Mouse (Mus musculus): ENCODE results near the gene Khsrp. TPM values are rescaled to one million over a fixed set of nuclear protein-coding genes. Genes with fewer than 3 reads are reported as not detected.

The Khsrp gene
- polyA plus RNA-seq, 1 experiment from 2014 or later = 25.8 TPM

- Histone ChIP-seq H3K9me3 (replicated peaks) (no peaks in the 10 kb centered on the region), H3K4me1 (peaks cover 2% of the 10 kb centered on the region; the same call in 1 of the 2 replicates), H3K4me2 (no peak overlapping the region), H3K4me3 (replicated peaks) (no peak overlapping the region), H3K9ac (replicated peaks) (no peak overlapping the region), H3K27me3 (replicated peaks) (no peaks in the 10 kb centered on the region), H3K27ac (replicated peaks) (no peak overlapping the region), H3K36me3 (no peaks in the 10 kb centered on the region)
- no peak for ATAC-seq (ENCODE audit: low FRiP score)
- 83% methylated on average over 9 of the region's 9 CpGs for WGBS
Measured at GRCm38 (mm10) chr17:56984886-56985285, 46.4 kb downstream of the Khsrp start.

GRCm38 (mm10) chr17:56982013-56982412 is 49.3 kb downstream of the Khsrp start, which contains the start of gene Acer1:
TSS of gene Acer1 (minus strand) at chr17:56982126.
- H3K9ac ChIP-seq (replicated peaks) = no peak within 1 kb of the TSS
- H3K36me3 ChIP-seq = no peaks in the 10 kb centered on the region
- WGBS = 87% methylated on average over 5 of the region's 5 CpGs
- H3K4me3 ChIP-seq (replicated peaks) = no peak within 1 kb of the TSS
- H3K27ac ChIP-seq (replicated peaks) = no peak within 1 kb of the TSS
- no peak for ATAC-seq (ENCODE audit: low FRiP score)
- H3K4me1 ChIP-seq = no peaks in the 10 kb centered on the region
- H3K27me3 ChIP-seq (replicated peaks) = no peaks in the 10 kb centered on the region
- no peak within 1 kb of the TSS for H3K4me2 ChIP-seq
- no peaks in the 10 kb centered on the region for H3K9me3 ChIP-seq (replicated peaks)

- Histone ChIP-seq H3K4me2 (no peak overlapping the region), H3K4me1 (no peaks in the 10 kb centered on the region), H3K36me3 (no peaks in the 10 kb centered on the region), H3K4me3 (replicated peaks) (no peak overlapping the region), H3K9me3 (replicated peaks) (no peaks in the 10 kb centered on the region), H3K27ac (replicated peaks) (no peak overlapping the region), H3K27me3 (replicated peaks) (no peaks in the 10 kb centered on the region), H3K9ac (replicated peaks) (no peak overlapping the region)
- WGBS = 78% methylated on average over 7 of the region's 7 CpGs
- ATAC-seq (ENCODE audit: low FRiP score) = no peak
Measured at GRCm38 (mm10) chr17:56981049-56981448, 50.3 kb downstream of the Khsrp start.

DNA sequence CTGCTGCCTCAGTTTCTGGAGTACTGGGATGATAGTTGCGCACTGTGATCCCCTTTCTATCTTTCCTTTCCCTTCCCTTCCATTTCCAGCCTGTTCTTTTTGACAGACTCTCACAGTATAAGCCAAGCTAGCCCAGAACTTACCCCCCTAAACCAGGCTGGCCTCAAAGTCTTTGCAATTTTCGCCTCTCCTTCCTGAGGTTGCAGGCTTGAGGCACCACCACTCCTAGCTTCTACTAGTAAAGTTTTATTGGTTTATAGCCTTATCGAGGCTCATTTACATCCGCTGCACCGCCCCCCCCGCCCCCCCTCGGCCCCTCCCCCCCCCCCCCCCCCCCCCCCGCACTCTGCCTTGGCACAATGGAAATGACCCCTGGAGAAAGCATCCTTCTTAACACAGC is 51.8 kb downstream of the Khsrp start:
- Histone ChIP-seq H3K27me3 (replicated peaks) (no peaks in the 10 kb centered on the region), H3K36me3 (no peaks in the 10 kb centered on the region), H3K27ac (replicated peaks) (no peak overlapping the region), H3K9me3 (replicated peaks) (no peaks in the 10 kb centered on the region), H3K4me2 (no peak overlapping the region), H3K4me1 (no peaks in the 10 kb centered on the region), H3K9ac (replicated peaks) (no peak overlapping the region), H3K4me3 (replicated peaks) (no peak overlapping the region)
- 10% methylated on average over 7 of the region's 8 CpGs for WGBS
- no peak for ATAC-seq (ENCODE audit: low FRiP score)

DNA sequence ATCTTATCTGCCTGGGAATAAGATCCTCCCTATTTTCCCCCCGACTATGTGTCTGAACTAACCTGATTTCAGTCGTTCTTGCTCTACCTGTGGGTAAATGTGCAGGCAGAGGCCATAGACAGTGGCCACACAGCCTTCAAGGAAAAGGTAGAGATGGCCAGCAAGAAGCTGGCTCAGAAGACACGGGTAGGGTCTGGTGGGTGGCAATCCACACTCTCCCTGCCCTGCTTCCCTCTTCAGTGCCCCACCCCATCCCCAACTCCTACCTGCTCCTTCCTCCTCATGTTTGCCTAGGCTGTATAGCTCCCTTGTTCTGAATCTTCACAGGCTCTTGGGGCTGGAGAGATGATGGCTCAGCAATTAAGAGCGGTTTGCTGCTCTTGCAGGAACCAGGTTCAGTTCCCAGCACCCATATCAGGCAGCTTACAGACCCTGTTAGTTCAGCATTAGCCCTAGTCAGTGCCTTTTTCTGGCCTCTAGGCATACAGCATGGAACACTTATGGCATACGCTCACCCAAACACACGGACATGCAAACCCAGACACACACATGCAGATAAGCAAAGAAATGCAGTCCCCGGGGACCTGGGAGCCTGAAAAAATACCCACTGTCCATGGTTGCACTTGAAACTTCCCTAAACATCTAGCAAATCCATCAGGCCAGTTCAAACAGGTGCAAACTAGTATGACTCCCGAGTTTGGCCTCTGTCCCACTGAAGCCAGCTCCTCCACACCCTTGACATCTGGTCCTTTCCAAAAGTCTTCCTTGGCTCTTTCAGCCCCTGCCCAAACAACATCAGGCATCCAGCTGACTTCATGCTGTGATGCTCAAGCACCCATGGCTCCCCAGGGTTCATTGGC is 54.6 kb downstream of the Khsrp start:
- Histone ChIP-seq H3K27ac (replicated peaks) (no peak overlapping the region), H3K9me3 (replicated peaks) (no peaks in the 10 kb centered on the region), H3K36me3 (no peaks in the 10 kb centered on the region), H3K4me2 (no peak overlapping the region), H3K27me3 (replicated peaks) (no peaks in the 10 kb centered on the region), H3K9ac (replicated peaks) (no peak overlapping the region), H3K4me1 (no peaks in the 10 kb centered on the region), H3K4me3 (replicated peaks) (no peak overlapping the region)
- WGBS = 85% methylated on average over 8 of the region's 8 CpGs
- no peak for ATAC-seq (ENCODE audit: low FRiP score)

DNA sequence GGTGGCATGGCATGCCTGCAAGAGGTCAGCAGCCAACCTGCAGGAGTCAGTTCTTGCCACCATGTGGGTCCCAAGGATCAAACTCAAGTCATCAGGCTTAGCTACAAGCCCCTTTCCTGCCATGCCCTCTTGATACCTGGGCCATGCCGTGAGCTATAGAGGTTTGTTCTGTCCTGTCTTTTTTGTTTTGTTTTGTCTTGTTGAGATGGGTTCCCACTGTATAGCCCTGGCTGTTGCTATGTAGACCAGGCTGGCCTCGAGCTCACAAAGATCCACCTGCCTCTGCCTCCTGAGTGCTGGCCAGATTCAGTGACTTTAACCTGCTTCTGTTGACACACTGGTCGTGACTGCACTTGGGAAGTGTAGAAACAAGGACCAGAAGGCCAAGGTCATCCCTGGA is 55.9 kb downstream of the Khsrp start:
- 84% methylated on average over 3 of the region's 3 CpGs for WGBS
- Histone ChIP-seq H3K9ac (replicated peaks) (no peak overlapping the region), H3K9me3 (replicated peaks) (no peaks in the 10 kb centered on the region), H3K4me2 (no peak overlapping the region), H3K27ac (replicated peaks) (no peak overlapping the region), H3K27me3 (replicated peaks) (no peaks in the 10 kb centered on the region), H3K4me3 (replicated peaks) (no peak overlapping the region), H3K4me1 (no peaks in the 10 kb centered on the region), H3K36me3 (no peaks in the 10 kb centered on the region)
- no peak for ATAC-seq (ENCODE audit: low FRiP score)

DNA sequence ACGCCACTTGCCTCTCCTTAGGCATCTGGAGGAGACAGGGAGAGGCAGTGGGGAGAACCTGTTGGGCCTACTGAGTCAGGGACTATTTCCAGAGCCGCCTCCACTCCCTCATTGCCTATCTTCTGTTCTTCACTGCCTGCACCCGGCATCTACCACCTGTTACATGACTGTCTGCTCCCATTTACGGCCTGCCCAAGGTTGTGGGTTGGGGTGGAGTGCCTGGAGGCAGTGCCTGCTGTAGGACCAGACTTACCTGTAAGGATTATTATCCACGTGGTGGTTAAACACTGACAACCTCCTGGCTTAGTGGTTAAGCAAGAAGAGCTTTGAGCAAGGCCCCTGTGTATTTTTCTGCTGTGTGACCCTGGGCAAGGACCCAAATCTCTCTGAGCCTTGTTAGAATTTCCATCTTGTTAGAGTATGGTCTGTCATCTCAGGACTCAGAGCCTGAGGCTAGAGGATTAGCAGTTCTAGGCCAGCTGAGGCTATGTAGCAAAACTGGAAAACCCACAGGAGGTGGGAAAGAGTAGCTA is 56.5 kb downstream of the Khsrp start:
- no peaks in the 10 kb centered on the region for H3K4me1 ChIP-seq
- no peaks in the 10 kb centered on the region for H3K9me3 ChIP-seq (replicated peaks)
- no peaks in the 10 kb centered on the region for H3K27me3 ChIP-seq (replicated peaks)
- no peak overlapping the region for H3K9ac ChIP-seq (replicated peaks)
- WGBS = 82% methylated on average over 5 of the region's 5 CpGs
- H3K4me3 ChIP-seq (replicated peaks) = no peak overlapping the region
- H3K27ac ChIP-seq (replicated peaks) = no peak overlapping the region
- no peak for ATAC-seq (ENCODE audit: low FRiP score)
- H3K4me2 ChIP-seq = no peak overlapping the region
- H3K36me3 ChIP-seq = no peaks in the 10 kb centered on the region

- H3K27ac ChIP-seq (replicated peaks) = no peak overlapping the region
- no peak for ATAC-seq (ENCODE audit: low FRiP score)
- H3K9ac ChIP-seq (replicated peaks) = no peak overlapping the region
- 61% methylated on average over 13 of the region's 14 CpGs for WGBS
- H3K4me1 ChIP-seq = no peaks in the 10 kb centered on the region
- no peaks in the 10 kb centered on the region for H3K9me3 ChIP-seq (replicated peaks)
- no peaks in the 10 kb centered on the region for H3K36me3 ChIP-seq
- H3K4me2 ChIP-seq = no peak overlapping the region
- no peak overlapping the region for H3K4me3 ChIP-seq (replicated peaks)
- no peaks in the 10 kb centered on the region for H3K27me3 ChIP-seq (replicated peaks)
Measured at GRCm38 (mm10) chr17:56973956-56974707, 57.2 kb downstream of the Khsrp start.

Other genes with a start within 250 kb of the Khsrp start
- 5.1 and 5.3 TPM in 2 replicates for gene Rfx2, start 200.5 kb downstream of the Khsrp start, polyA plus RNA-seq (2015; fragmentation: Nextera tagmentation; extraction: Ambion mirVana)
- not detected in 2 replicates for gene Acsbg2, start 157.1 kb downstream of the Khsrp start, polyA plus RNA-seq (2015; fragmentation: Nextera tagmentation; extraction: Ambion mirVana)
- 0.41 and 0.49 TPM in 2 replicates for gene 1700061G19Rik, start 156.0 kb downstream of the Khsrp start, polyA plus RNA-seq (2015; fragmentation: Nextera tagmentation; extraction: Ambion mirVana)
- gene Mllt1, start 96.1 kb downstream of the Khsrp start, polyA plus RNA-seq (2015; fragmentation: Nextera tagmentation; extraction: Ambion mirVana) = 69.0 and 74.9 TPM in 2 replicates
- not detected in 2 replicates for gene Acer1, start 49.4 kb downstream of the Khsrp start, polyA plus RNA-seq (2015; fragmentation: Nextera tagmentation; extraction: Ambion mirVana)
- gene Clpp, start 41.2 kb downstream of the Khsrp start, polyA plus RNA-seq (2015; fragmentation: Nextera tagmentation; extraction: Ambion mirVana) = 164 and 177 TPM in 2 replicates
- 56.2 and 59.4 TPM in 2 replicates for gene Alkbh7, start 34.2 kb downstream of the Khsrp start, polyA plus RNA-seq (2015; fragmentation: Nextera tagmentation; extraction: Ambion mirVana)
- gene Pspn, start 31.5 kb downstream of the Khsrp start, polyA plus RNA-seq (2015; fragmentation: Nextera tagmentation; extraction: Ambion mirVana) = 0.43 and 0.49 TPM in 2 replicates
- 63.2 and 70.7 TPM in 2 replicates for gene Gtf2f1, start 20.2 kb downstream of the Khsrp start, polyA plus RNA-seq (2015; fragmentation: Nextera tagmentation; extraction: Ambion mirVana)
- 0.26 and 0.46 TPM in 2 replicates for gene Gm17949, start 20.1 kb downstream of the Khsrp start, polyA plus RNA-seq (2015; fragmentation: Nextera tagmentation; extraction: Ambion mirVana)
- not detected in 2 replicates for gene Slc25a41, start 10.1 kb upstream of the Khsrp start, polyA plus RNA-seq (2015; fragmentation: Nextera tagmentation; extraction: Ambion mirVana)
- 1.6 and 10.2 TPM in 2 replicates for gene Crb3, start 27.6 kb upstream of the Khsrp start, polyA plus RNA-seq (2015; fragmentation: Nextera tagmentation; extraction: Ambion mirVana)
- gene Slc25a23, start 28.3 kb upstream of the Khsrp start, polyA plus RNA-seq (2015; fragmentation: Nextera tagmentation; extraction: Ambion mirVana) = 42.7 and 43.7 TPM in 2 replicates
- 5.6 and 7.7 TPM in 2 replicates for gene Dennd1c, start 47.0 kb upstream of the Khsrp start, polyA plus RNA-seq (2015; fragmentation: Nextera tagmentation; extraction: Ambion mirVana)
- 309 and 350 TPM in 2 replicates for gene Tubb4a, start 56.3 kb upstream of the Khsrp start, polyA plus RNA-seq (2015; fragmentation: Nextera tagmentation; extraction: Ambion mirVana)
- gene Tnfsf9, start 73.8 kb upstream of the Khsrp start, polyA plus RNA-seq (2015; fragmentation: Nextera tagmentation; extraction: Ambion mirVana) = 7.7 and 8.5 TPM in 2 replicates
- 1.7 and 1.8 TPM in 2 replicates for gene Cd70, start 118.3 kb upstream of the Khsrp start, polyA plus RNA-seq (2015; fragmentation: Nextera tagmentation; extraction: Ambion mirVana)
- gene Tnfsf14, start 162.7 kb upstream of the Khsrp start, polyA plus RNA-seq (2015; fragmentation: Nextera tagmentation; extraction: Ambion mirVana) = 0.37 TPM in 1 of 2 replicates, not detected in the other
- gene C3, start 196.6 kb upstream of the Khsrp start, polyA plus RNA-seq (2015; fragmentation: Nextera tagmentation; extraction: Ambion mirVana) = 3.7 and 4.0 TPM in 2 replicates
- 23.3 and 27.6 TPM in 2 replicates for gene Gpr108, start 216.9 kb upstream of the Khsrp start, polyA plus RNA-seq (2015; fragmentation: Nextera tagmentation; extraction: Ambion mirVana)
- gene Trip10, start 217.9 kb upstream of the Khsrp start, polyA plus RNA-seq (2015; fragmentation: Nextera tagmentation; extraction: Ambion mirVana) = 9.3 and 15.9 TPM in 2 replicates
- gene Vav1, start 247.6 kb upstream of the Khsrp start, polyA plus RNA-seq (2015; fragmentation: Nextera tagmentation; extraction: Ambion mirVana) = 1.6 and 10.9 TPM in 2 replicates

All from neural tube, embryonic 15.5 days (tissue).